Mouse (Mus musculus): ENCODE results near the gene Lrig1. TPM values are rescaled to one million over a fixed set of nuclear protein-coding genes. Genes with fewer than 3 reads are reported as not detected.

Gene Lrig1
- polyA plus RNA-seq, 1 experiment from 2014 or later, result 25.7 TPM

GRCm38 (mm10) chr6:94598421-94598820 is 101.5 kb downstream of the Lrig1 start:
- Histone ChIP-seq H3K9ac (no peak overlapping the region), H3K4me2 (no peak overlapping the region), H3K27me3 (replicated peaks) (no peaks in the 10 kb centered on the region), H3K4me3 (replicated peaks) (no peak overlapping the region), H3K4me1 (peaks cover 3% of the 10 kb centered on the region; the same call in 1 of the 2 replicates), H3K27ac (no peak overlapping the region), H3K36me3 (peaks cover 2% of the 10 kb centered on the region; the same call in 1 of the 2 replicates), H3K9me3 (no peaks in the 10 kb centered on the region)
- ATAC-seq (ENCODE audit: insufficient read depth, low FRiP score, low read depth), result no peak
- 67% methylated on average over 12 of the region's 12 CpGs for WGBS

GRCm38 (mm10) chr6:94596761-94597485 is 103.0 kb downstream of the Lrig1 start:
- no peaks in the 10 kb centered on the region for H3K9me3 ChIP-seq
- H3K27me3 ChIP-seq (replicated peaks), result no peaks in the 10 kb centered on the region
- no peak overlapping the region for H3K27ac ChIP-seq
- no peak overlapping the region for H3K9ac ChIP-seq
- no peak for ATAC-seq (ENCODE audit: insufficient read depth, low FRiP score, low read depth)
- peaks cover 13% of the 10 kb centered on the region for H3K4me1 ChIP-seq
- no peak overlapping the region for H3K4me2 ChIP-seq
- H3K36me3 ChIP-seq, result no peaks in the 10 kb centered on the region
- H3K4me3 ChIP-seq (replicated peaks), result no peak overlapping the region
- WGBS, result 65% methylated on average over 10 of the region's 10 CpGs

GRCm38 (mm10) chr6:94596051-94596760 is 103.8 kb downstream of the Lrig1 start:
- 85% methylated on average over 14 of the region's 14 CpGs for WGBS
- Histone ChIP-seq H3K4me1 (peaks cover 13% of the 10 kb centered on the region), H3K4me3 (replicated peaks) (no peak overlapping the region), H3K27ac (no peak overlapping the region), H3K27me3 (replicated peaks) (no peaks in the 10 kb centered on the region), H3K36me3 (no peaks in the 10 kb centered on the region), H3K9me3 (no peaks in the 10 kb centered on the region), H3K9ac (no peak overlapping the region), H3K4me2 (no peak overlapping the region)
- ATAC-seq (ENCODE audit: insufficient read depth, low FRiP score, low read depth), result no peak

GRCm38 (mm10) chr6:94595206-94595605 is 104.8 kb downstream of the Lrig1 start:
- WGBS, result 77% methylated on average over 5 of the region's 5 CpGs
- ATAC-seq (ENCODE audit: insufficient read depth, low FRiP score, low read depth), result no peak

GRCm38 (mm10) chr6:94594711-94595110 is 105.2 kb downstream of the Lrig1 start:
- Histone ChIP-seq H3K4me3 (replicated peaks) (no peak overlapping the region), H3K27me3 (replicated peaks) (no peaks in the 10 kb centered on the region), H3K36me3 (no peaks in the 10 kb centered on the region), H3K4me2 (no peak overlapping the region), H3K27ac (no peak overlapping the region), H3K9ac (no peak overlapping the region), H3K9me3 (no peaks in the 10 kb centered on the region), H3K4me1 (peaks cover 13% of the 10 kb centered on the region)
- 76% methylated on average over 11 of the region's 11 CpGs for WGBS
- ATAC-seq (ENCODE audit: insufficient read depth, low FRiP score, low read depth), result no peak

More at GRCm38 (mm10) chr6:94595206-94595605, 104.8 kb downstream of the Lrig1 start:
- Histone ChIP-seq H3K9me3 (no peaks in the 10 kb centered on the region), H3K4me2 (no peak overlapping the region), H3K36me3 (no peaks in the 10 kb centered on the region), H3K9ac (no peak overlapping the region), H3K4me1 (peaks cover 13% of the 10 kb centered on the region), H3K27me3 (replicated peaks) (no peaks in the 10 kb centered on the region), H3K4me3 (replicated peaks) (no peak overlapping the region), H3K27ac (no peak overlapping the region)

GRCm38 (mm10) chr6:94594096-94594665 is 105.8 kb downstream of the Lrig1 start:
- Histone ChIP-seq H3K4me1 (peaks cover 13% of the 10 kb centered on the region), H3K9me3 (no peaks in the 10 kb centered on the region), H3K4me2 (no peak overlapping the region), H3K4me3 (replicated peaks) (no peak overlapping the region), H3K9ac (no peak overlapping the region), H3K36me3 (no peaks in the 10 kb centered on the region), H3K27me3 (replicated peaks) (no peaks in the 10 kb centered on the region), H3K27ac (no peak overlapping the region)
- ATAC-seq (ENCODE audit: insufficient read depth, low FRiP score, low read depth), result no peak
- WGBS, result 60% methylated on average over 6 of the region's 6 CpGs

GRCm38 (mm10) chr6:94592710-94593109 is 107.2 kb downstream of the Lrig1 start:
- Histone ChIP-seq H3K4me3 (replicated peaks) (no peak overlapping the region), H3K9me3 (no peaks in the 10 kb centered on the region), H3K9ac (no peak overlapping the region), H3K27ac (no peak overlapping the region), H3K4me2 (peak overlapping the region; percentile 22), H3K4me1 (peaks cover 13% of the 10 kb centered on the region), H3K36me3 (no peaks in the 10 kb centered on the region), H3K27me3 (replicated peaks) (no peaks in the 10 kb centered on the region)
- 12% methylated on average over 4 of the region's 4 CpGs for WGBS
- ATAC-seq (ENCODE audit: insufficient read depth, low FRiP score, low read depth), result peak; percentile 75; the same call in 1 of the 2 replicates

- no peaks in the 10 kb centered on the region for H3K36me3 ChIP-seq
- H3K4me2 ChIP-seq, result peak overlapping the region; percentile 22
- 16% methylated on average over 8 of the region's 8 CpGs for WGBS
- H3K9me3 ChIP-seq, result no peaks in the 10 kb centered on the region
- peaks cover 13% of the 10 kb centered on the region for H3K4me1 ChIP-seq
- no peak overlapping the region for H3K27ac ChIP-seq
- no peaks in the 10 kb centered on the region for H3K27me3 ChIP-seq (replicated peaks)
- no peak overlapping the region for H3K9ac ChIP-seq
- no peak overlapping the region for H3K4me3 ChIP-seq (replicated peaks)
- ATAC-seq (ENCODE audit: insufficient read depth, low FRiP score, low read depth), result peak; percentile 63; the same call in 1 of the 2 replicates
Measured at GRCm38 (mm10) chr6:94592243-94592642, 107.7 kb downstream of the Lrig1 start.

- Histone ChIP-seq H3K9me3 (no peaks in the 10 kb centered on the region), H3K36me3 (no peaks in the 10 kb centered on the region), H3K4me1 (peaks cover 10% of the 10 kb centered on the region), H3K27ac (no peak overlapping the region), H3K27me3 (replicated peaks) (no peaks in the 10 kb centered on the region), H3K4me2 (no peak overlapping the region), H3K9ac (no peak overlapping the region), H3K4me3 (replicated peaks) (no peak overlapping the region)
- no peak for ATAC-seq (ENCODE audit: insufficient read depth, low FRiP score, low read depth)
- WGBS, result 56% methylated on average over 4 of the region's 4 CpGs
Measured at GRCm38 (mm10) chr6:94588365-94588764, 111.6 kb downstream of the Lrig1 start.

- Histone ChIP-seq H3K27ac (no peak overlapping the region), H3K4me1 (no peaks in the 10 kb centered on the region), H3K4me3 (replicated peaks) (no peak overlapping the region), H3K9me3 (no peaks in the 10 kb centered on the region), H3K9ac (no peak overlapping the region), H3K4me2 (no peak overlapping the region), H3K27me3 (replicated peaks) (no peaks in the 10 kb centered on the region), H3K36me3 (no peaks in the 10 kb centered on the region)
- WGBS, result 83% methylated on average over 4 of the region's 4 CpGs
- no peak for ATAC-seq (ENCODE audit: insufficient read depth, low FRiP score, low read depth)
Measured at GRCm38 (mm10) chr6:94584976-94585375, 115.0 kb downstream of the Lrig1 start.

- H3K4me3 ChIP-seq (replicated peaks), result no peak overlapping the region
- 91% methylated on average over 9 of the region's 9 CpGs for WGBS
- ATAC-seq (ENCODE audit: insufficient read depth, low FRiP score, low read depth), result no peak
- no peaks in the 10 kb centered on the region for H3K27me3 ChIP-seq (replicated peaks)
- H3K9ac ChIP-seq, result no peak overlapping the region
- H3K9me3 ChIP-seq, result no peaks in the 10 kb centered on the region
- H3K27ac ChIP-seq, result no peak overlapping the region
- H3K4me2 ChIP-seq, result no peak overlapping the region
- no peaks in the 10 kb centered on the region for H3K36me3 ChIP-seq
- H3K4me1 ChIP-seq, result no peaks in the 10 kb centered on the region
Measured at GRCm38 (mm10) chr6:94584147-94584695, 115.7 kb downstream of the Lrig1 start.

- no peak for ATAC-seq (ENCODE audit: insufficient read depth, low FRiP score, low read depth)
- H3K9me3 ChIP-seq, result no peaks in the 10 kb centered on the region
- WGBS, result 77% methylated on average over 9 of the region's 9 CpGs
Measured at GRCm38 (mm10) chr6:94582055-94582454, 117.9 kb downstream of the Lrig1 start.

More at GRCm38 (mm10) chr6:94582055-94582454, 117.9 kb downstream of the Lrig1 start:
- Histone ChIP-seq H3K4me3 (replicated peaks) (no peak overlapping the region), H3K4me1 (no peaks in the 10 kb centered on the region), H3K9ac (no peak overlapping the region), H3K27me3 (replicated peaks) (no peaks in the 10 kb centered on the region), H3K4me2 (no peak overlapping the region), H3K36me3 (no peaks in the 10 kb centered on the region), H3K27ac (no peak overlapping the region)
